Mouse (Mus musculus) stomach, embryonic 14.5 days (tissue): ENCODE data around the gene Fam81b. TPM values are rescaled to one million over a fixed set of nuclear protein-coding genes. Genes with fewer than 3 reads are reported as not detected.

Experiments used
- ATAC-seq: fragments of 200-750 bp; cut with Nextera tagmentation; 2 replicates; pipeline ENCODE4 v1.8.0; 2017; ENCODE audit warnings: low read depth, moderate TSS enrichment; ENCODE audit not compliant: insufficient number of reproducible peaks, insufficient read depth, low FRiP score
- H3K27ac ChIP-seq: fragments of 300-500 bp; sonication (generic); 2 replicates; pipeline ENCODE4 v1.5.1; 2014; ENCODE audit warnings: mild to moderate bottlenecking, low read length, moderate library complexity, mixed read lengths
- H3K27me3 ChIP-seq: fragments of 300-500 bp; sonication (generic); 2 replicates; pipeline ENCODE4 v1.6.1; 2014; ENCODE audit warnings: low read length, control low read depth, mixed read lengths; ENCODE audit not compliant: control insufficient read depth, insufficient read depth
- H3K36me3 ChIP-seq: fragments of 300-500 bp; sonication (generic); 2 replicates; pipeline ENCODE4 v1.6.1; 2014; ENCODE audit warnings: mild to moderate bottlenecking, control low read depth, low read length, moderate library complexity, mixed read lengths; ENCODE audit not compliant: control insufficient read depth, insufficient read depth
- H3K4me1 ChIP-seq: fragments of 300-500 bp; sonication (generic); 2 replicates; pipeline ENCODE4 v1.6.1; 2014; ENCODE audit warnings: low read length, control low read depth, mixed read lengths; ENCODE audit not compliant: control insufficient read depth, insufficient read depth
- H3K4me2 ChIP-seq: fragments of 300-500 bp; sonication (generic); replicated peaks from 2 replicates; pipeline ENCODE4 v1.6.1; 2014; ENCODE audit warnings: low read depth, low read length, control low read depth
- H3K4me3 ChIP-seq: fragments of 300-500 bp; sonication (generic); 2 replicates; pipeline ENCODE4 v1.5.1; 2014; ENCODE audit warnings: low read depth, low read length, control low read depth
- H3K9ac ChIP-seq: fragments of 300-500 bp; sonication (generic); replicated peaks from 2 replicates; pipeline ENCODE4 v1.6.1; 2014; ENCODE audit warnings: low read depth, mild to moderate bottlenecking, control low read depth, low read length, moderate library complexity, mixed read lengths
- H3K9me3 ChIP-seq: fragments of 300-500 bp; sonication (generic); 2 replicates; pipeline ENCODE4 v1.6.1; 2016; ENCODE audit warnings: low read depth, low read length, control low read depth; ENCODE audit not compliant: control insufficient read depth
- WGBS: fragments of 180-500 bp; shearing (Covaris S2); extraction: QIAGEN DNeasy Blood & Tissue Kit; methylation state at CpG from one replicate; pipeline ENCODE4 v1.1.7; 2014; 5-methylcytosine and 5-hydroxymethylcytosine counted together
- polyA plus RNA-seq: library from polyadenylated mRNA; unstranded; fragments of >200 nt; fragmentation: Nextera tagmentation; extraction: Ambion mirVana; gene quantifications from 2 replicates; pipeline ENCODE4 v1.2.1, GENCODE M21; 2014

Gene Fam81b
- polyA plus RNA-seq, 1 experiment from 2014 or later: 0.14 TPM

- Histone ChIP-seq H3K4me2 (no peak overlapping the region), H3K4me3 (no peak overlapping the region), H3K9me3 (no peaks in the 10 kb centered on the region), H3K36me3 (no peaks in the 10 kb centered on the region), H3K27ac (no peak overlapping the region), H3K27me3 (no peaks in the 10 kb centered on the region), H3K9ac (no peak overlapping the region), H3K4me1 (no peaks in the 10 kb centered on the region)
- WGBS: 77% methylated on average over 2 of the region's 2 CpGs
- no peak for ATAC-seq
These were observed 89.9 kb downstream of the Fam81b start for GRCm38 (mm10) chr13:76214928-76215327.

GRCm38 (mm10) chr13:76199943-76200342 is 104.9 kb downstream of the Fam81b start:
- no peak overlapping the region for H3K9ac ChIP-seq
- no peaks in the 10 kb centered on the region for H3K27me3 ChIP-seq
- no peak overlapping the region for H3K4me3 ChIP-seq
- H3K4me1 ChIP-seq: no peaks in the 10 kb centered on the region
- no peaks in the 10 kb centered on the region for H3K36me3 ChIP-seq
- H3K4me2 ChIP-seq: no peak overlapping the region
- H3K27ac ChIP-seq: no peak overlapping the region
- H3K9me3 ChIP-seq: no peaks in the 10 kb centered on the region
- peak; percentile 68; the same call in 1 of the 2 replicates for ATAC-seq
- WGBS: 53% methylated on average over 4 of the region's 4 CpGs

DNA sequence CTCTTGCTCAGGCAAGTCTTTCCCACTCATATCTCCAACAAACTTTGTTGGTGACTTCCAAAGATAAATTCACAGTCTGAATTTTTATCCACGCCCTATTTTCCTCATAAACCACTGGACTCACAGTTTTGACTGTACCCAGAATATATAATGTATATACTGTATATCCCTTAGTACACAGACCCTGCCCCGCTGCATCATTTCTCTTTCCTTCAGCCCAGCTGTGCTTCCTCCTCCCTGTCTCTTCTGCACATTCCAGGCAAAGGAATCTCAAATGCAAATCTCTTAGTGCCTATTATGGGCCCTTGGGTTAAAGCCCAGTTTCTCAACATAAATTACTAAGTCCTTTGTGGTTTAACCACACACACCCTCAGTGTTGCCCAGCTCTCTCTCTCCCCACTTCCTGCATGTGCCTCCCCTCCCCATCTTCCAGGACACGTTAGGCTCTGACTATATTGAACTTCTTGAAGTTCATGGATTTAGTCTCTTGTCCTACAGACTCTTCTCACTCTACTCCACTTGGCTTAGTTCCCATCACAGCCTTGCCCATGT is 107.5 kb downstream of the Fam81b start:
- Histone ChIP-seq H3K4me3 (no peak overlapping the region), H3K36me3 (no peaks in the 10 kb centered on the region), H3K9ac (no peak overlapping the region), H3K4me2 (no peak overlapping the region), H3K4me1 (peaks cover 6% of the 10 kb centered on the region; the same call in 1 of the 2 replicates), H3K27ac (peak overlapping the region; percentile 48), H3K27me3 (no peaks in the 10 kb centered on the region), H3K9me3 (no peaks in the 10 kb centered on the region; the same call in 1 of the 2 replicates)
- peak; percentile 70; the same call in 1 of the 2 replicates for ATAC-seq
- WGBS: 40% methylated on average over 3 of the region's 3 CpGs

- WGBS: 94% methylated on average over 8 of the region's 8 CpGs
- peaks cover 2% of the 10 kb centered on the region; the same call in 1 of the 2 replicates for H3K9me3 ChIP-seq
- no peak overlapping the region for H3K27ac ChIP-seq
- H3K4me3 ChIP-seq: no peak overlapping the region
- H3K27me3 ChIP-seq: no peaks in the 10 kb centered on the region
- H3K4me1 ChIP-seq: peaks cover 6% of the 10 kb centered on the region; the same call in 1 of the 2 replicates
- ATAC-seq: no peak
- no peak overlapping the region for H3K9ac ChIP-seq
- peaks cover 2% of the 10 kb centered on the region; the same call in 1 of the 2 replicates for H3K36me3 ChIP-seq
- no peak overlapping the region for H3K4me2 ChIP-seq
These were observed 109.3 kb downstream of the Fam81b start for GRCm38 (mm10) chr13:76195431-76196138.

- no peak overlapping the region for H3K9ac ChIP-seq
- peaks cover 2% of the 10 kb centered on the region; the same call in 1 of the 2 replicates for H3K9me3 ChIP-seq
- H3K4me1 ChIP-seq: peaks cover 6% of the 10 kb centered on the region; the same call in 1 of the 2 replicates
- peaks cover 5% of the 10 kb centered on the region; the same call in 1 of the 2 replicates for H3K36me3 ChIP-seq
- no peak for ATAC-seq
- no peaks in the 10 kb centered on the region for H3K27me3 ChIP-seq
- no peak overlapping the region for H3K27ac ChIP-seq
- H3K4me3 ChIP-seq: no peak overlapping the region
- no peak overlapping the region for H3K4me2 ChIP-seq
These were observed 109.9 kb downstream of the Fam81b start for GRCm38 (mm10) chr13:76194937-76195336.

DNA sequence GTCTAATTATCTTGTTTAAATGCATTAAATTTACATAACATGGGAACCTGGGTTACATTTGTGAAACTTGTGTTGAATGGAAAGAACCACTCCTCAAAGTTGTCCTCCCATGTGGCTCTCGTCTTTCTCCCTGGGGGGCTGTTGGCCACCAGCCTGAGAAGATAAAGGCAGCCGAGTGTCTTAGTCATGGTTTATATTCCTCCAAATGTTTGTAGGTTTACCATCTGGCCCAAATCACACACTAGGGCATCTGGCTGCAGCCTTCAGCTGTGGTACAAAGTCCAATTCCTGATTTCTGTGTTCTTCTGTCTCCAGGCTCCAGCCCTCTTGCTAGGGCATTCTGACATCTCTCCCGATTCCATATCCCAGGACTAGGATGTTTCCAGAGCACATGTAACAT is 114.6 kb downstream of the Fam81b start:
- Histone ChIP-seq H3K36me3 (peaks cover 5% of the 10 kb centered on the region; the same call in 1 of the 2 replicates), H3K27me3 (no peaks in the 10 kb centered on the region), H3K4me1 (peaks cover 6% of the 10 kb centered on the region; the same call in 1 of the 2 replicates), H3K27ac (no peak overlapping the region), H3K4me3 (no peak overlapping the region), H3K4me2 (no peak overlapping the region), H3K9ac (no peak overlapping the region), H3K9me3 (peaks cover 2% of the 10 kb centered on the region; the same call in 1 of the 2 replicates)
- WGBS: 75% methylated on average over 3 of the region's 3 CpGs
- no peak for ATAC-seq

DNA sequence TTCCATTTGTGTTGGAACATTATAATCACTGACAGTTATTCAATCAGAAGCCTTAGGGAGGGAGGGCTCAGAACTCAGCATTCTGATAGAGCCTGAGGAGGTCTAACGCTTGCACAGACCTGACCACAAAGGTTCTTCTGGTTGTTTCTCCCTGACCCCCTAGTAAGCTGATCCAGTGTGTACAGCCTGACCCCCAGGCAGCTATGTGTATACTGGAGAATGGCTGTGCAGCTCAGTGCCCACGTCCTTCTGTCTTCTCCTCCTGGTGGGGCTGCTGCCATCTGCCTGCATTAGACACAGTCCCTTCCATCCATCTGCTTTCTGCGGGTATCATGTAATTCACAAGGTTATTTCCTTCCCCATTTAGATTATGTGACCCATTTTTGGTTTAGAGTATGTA is 115.7 kb downstream of the Fam81b start:
- Histone ChIP-seq H3K36me3 (peaks cover 5% of the 10 kb centered on the region; the same call in 1 of the 2 replicates), H3K9ac (no peak overlapping the region), H3K9me3 (peaks cover 2% of the 10 kb centered on the region; the same call in 1 of the 2 replicates), H3K4me2 (no peak overlapping the region), H3K27me3 (no peaks in the 10 kb centered on the region), H3K4me1 (peaks cover 6% of the 10 kb centered on the region; the same call in 1 of the 2 replicates), H3K27ac (no peak overlapping the region), H3K4me3 (no peak overlapping the region)
- no peak for ATAC-seq
- 73% methylated on average over 3 of the region's 3 CpGs for WGBS

GRCm38 (mm10) chr13:76187651-76188050 is 117.2 kb downstream of the Fam81b start:
- no peak overlapping the region for H3K27ac ChIP-seq
- H3K9ac ChIP-seq: no peak overlapping the region
- ATAC-seq: no peak
- no peak overlapping the region for H3K4me2 ChIP-seq
- 90% methylated on average over 5 of the region's 5 CpGs for WGBS
- H3K9me3 ChIP-seq: peaks cover 2% of the 10 kb centered on the region; the same call in 1 of the 2 replicates
- H3K4me3 ChIP-seq: no peak overlapping the region
- peaks cover 5% of the 10 kb centered on the region; the same call in 1 of the 2 replicates for H3K36me3 ChIP-seq
- H3K4me1 ChIP-seq: no peaks in the 10 kb centered on the region
- H3K27me3 ChIP-seq: no peaks in the 10 kb centered on the region
